Mouse (Mus musculus) thymus, adult 2 months (tissue): ENCODE measurements at regions not wholly inside any gene's neighbourhood (a gene's known extent, or its start where the extent isn't known, plus 50 kb on each side); places are given as distances from the start of the nearest gene placed in this dataset.

Experiments
- CTCF ChIP-seq: fragments of 200-500 bp; IDR thresholded peaks from 2 replicates; pipeline ENCODE4 v1.5.1; 2012; ENCODE audit warnings: mild to moderate bottlenecking, control low read depth, low read length, moderate library complexity, borderline replicate concordance; ENCODE audit not compliant: control insufficient read depth, poor library complexity, insufficient read depth; ENCODE audit errors: extremely low read depth
- POLR2A ChIP-seq: fragments of 200-500 bp; IDR thresholded peaks from 2 replicates; pipeline ENCODE4 v1.6.1; 2012; ENCODE audit warnings: mild to moderate bottlenecking, low read length, control low read depth, moderate library complexity; ENCODE audit not compliant: control insufficient read depth, poor library complexity, insufficient read depth; ENCODE audit errors: extremely low read depth

DNA sequence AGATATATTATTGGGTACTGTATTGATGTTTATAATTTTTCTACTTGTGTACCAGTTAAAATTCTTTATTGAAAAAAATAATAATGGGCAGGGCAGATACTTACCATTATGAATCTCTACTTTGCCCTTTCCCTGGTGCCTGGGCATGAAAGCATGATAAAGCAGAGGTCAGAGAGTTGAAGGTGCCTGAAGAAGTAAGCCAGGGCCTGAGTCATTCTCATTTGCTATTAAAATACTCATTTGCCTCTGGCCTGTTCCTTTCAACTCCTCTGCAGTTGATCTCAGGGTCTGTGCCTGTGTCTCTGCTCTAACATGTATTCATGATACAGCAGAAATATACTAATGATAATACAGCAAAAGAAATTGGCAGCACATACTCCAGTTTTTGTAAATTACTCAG, 89.4 kb downstream of the Olfr721-ps1 start:
- TF ChIP-seq POLR2A (no peak), CTCF (no peak)
